Mouse (Mus musculus) forelimb bud, embryonic 11.5 days (tissue): ENCODE measurements around the gene Spata45.

Experiments used
- DNase-seq: peaks from one replicate; pipeline ENCODE4 v3.0.0-alpha.2; 2012; ENCODE audit warnings: low read depth, low spot score

The Spata45 gene

GRCm38 (mm10) chr1:191083230-191083629, 46.8 kb downstream of the Spata45 start:
- no peak for DNase-seq

GRCm38 (mm10) chr1:191084951-191085559, 48.6 kb downstream of the Spata45 start:
- peak; percentile 41 for DNase-seq

- no peak for DNase-seq
Observed at GRCm38 (mm10) chr1:191085597-191085996, 49.2 kb downstream of the Spata45 start.

DNA sequence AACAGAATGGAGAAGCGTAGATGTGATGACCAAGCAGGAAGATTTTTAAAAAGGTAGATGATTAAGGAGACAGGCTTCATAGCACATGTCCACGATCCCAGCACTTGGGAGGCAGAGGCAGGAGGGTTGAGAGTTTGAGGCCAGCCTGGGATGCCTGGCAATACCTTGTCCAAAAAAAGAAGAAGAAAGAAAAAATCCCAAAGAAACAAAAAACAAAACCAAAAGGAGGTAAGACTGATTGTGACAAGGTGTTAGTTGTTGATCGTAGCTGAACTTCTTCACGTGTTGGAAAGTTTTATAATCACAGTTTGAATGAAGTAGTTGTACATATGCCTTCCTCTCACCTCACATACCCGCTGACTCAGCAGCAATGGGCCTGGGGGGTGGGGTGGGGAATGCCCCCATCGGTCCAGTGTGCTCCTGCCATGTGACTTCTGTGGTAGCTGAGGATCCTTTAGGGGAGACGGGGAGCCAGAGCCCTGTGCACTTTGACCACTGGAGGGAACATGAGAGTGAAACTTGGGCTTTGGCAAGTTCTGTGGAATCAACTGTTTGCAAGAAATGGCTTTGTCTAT, 50.0 kb downstream of the Spata45 start:
- no peak for DNase-seq

DNA sequence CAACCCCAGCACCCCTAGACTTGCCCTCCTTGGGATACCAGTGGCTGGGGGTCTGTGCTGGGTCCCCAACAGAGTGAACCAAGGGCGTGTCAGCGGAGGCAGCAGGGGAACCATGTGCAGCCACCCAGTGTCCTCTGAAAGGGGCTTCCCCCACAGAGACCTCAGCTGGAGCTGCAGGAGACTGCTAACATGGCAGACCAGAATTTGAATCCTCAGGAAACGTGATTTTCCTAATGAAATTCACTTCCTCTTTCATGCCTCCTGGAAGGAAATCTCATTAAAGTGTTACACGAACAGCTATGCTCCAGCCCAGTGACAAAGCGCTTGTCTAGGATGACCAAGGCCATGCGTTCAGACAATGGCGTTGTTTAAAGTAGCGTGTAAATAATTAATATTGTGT, 50.5 kb downstream of the Spata45 start:
- DNase-seq = no peak

DNA sequence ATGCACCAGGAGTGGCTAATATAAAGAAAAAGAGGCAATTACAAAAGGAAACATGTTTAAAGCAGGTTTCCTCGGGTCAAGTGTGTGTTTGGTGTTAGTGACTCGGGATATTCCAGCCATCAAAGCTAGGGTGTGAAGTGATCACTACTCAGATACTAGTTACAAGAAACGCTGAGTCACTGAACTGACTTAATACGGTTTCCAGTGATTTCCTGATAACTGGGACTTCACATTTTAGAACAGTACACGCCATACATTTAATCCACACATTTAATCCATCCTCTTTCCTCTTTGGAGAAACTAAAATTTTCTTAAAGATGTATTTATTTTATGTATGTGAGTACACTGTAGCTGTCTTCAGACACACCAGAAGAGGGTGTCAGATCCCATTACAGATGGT, 51.5 kb downstream of the Spata45 start:
- no peak for DNase-seq

DNA sequence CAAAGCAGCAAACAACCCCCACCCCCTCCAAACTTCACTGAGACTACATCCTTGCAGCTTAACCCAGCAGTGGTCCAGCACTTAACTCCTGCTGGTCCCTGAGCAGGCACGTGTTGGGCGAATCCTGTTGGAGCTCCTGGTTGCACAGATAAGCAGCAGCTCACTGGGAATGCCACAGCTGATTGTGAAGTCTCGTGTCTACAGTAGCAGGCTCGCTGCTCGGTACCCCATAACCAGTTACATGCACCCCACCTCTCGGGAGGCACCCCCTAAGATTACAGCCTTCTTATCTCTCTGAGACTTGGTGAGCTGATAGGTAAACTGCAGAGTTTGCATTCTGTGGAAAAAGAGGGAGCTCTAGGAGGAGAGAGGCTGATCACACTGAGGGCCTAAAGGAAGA, 52.9 kb downstream of the Spata45 start:
- DNase-seq = no peak

DNA sequence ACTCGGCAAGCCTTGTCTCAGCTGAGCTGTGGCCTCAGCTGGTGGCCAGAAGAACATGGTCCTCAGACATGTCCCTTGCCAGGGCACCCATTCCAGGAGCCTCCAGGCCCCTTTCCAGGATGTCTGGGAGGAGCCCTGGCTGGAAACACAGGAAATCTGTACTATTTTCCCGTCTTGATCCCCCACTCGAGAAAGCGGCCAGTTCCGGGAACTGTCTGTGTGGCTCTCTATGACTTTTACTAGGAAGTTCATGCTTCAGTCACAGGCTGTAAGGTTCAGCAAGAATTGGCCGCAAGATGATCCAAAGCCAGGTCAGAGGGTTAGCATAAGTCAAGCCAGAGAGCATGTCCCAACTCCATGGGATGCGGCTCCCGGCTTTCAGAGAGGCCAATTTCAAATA, 55.6 kb downstream of the Spata45 start:
- no peak for DNase-seq
